Mouse (Mus musculus) cerebellum, adult 2 months (tissue): ENCODE measurements around the gene Gsta1. TPM values are rescaled to one million over a fixed set of nuclear protein-coding genes. Genes with fewer than 3 reads are reported as not detected.
"Not testable (repeated sequence)": the region's sequence is repeated elsewhere in the genome, so short reads cannot be mapped to it uniquely, and the experiment has no call there.

Source experiments
- DNase-seq, 2 experiments: peaks; one replicate each; pipeline ENCODE4 v3.0.0; 2021
- H3K27ac ChIP-seq: fragments of 200-500 bp; 2 replicates; pipeline ENCODE4 v1.5.1; 2012; ENCODE audit warnings: low read length, control low read depth, inconsistent platforms; ENCODE audit not compliant: insufficient read depth
- H3K27me3 ChIP-seq: fragments of 200-500 bp; 2 replicates; pipeline ENCODE4 v1.6.1; 2012; ENCODE audit warnings: inconsistent platforms, mild to moderate bottlenecking, low read length, moderate library complexity; ENCODE audit not compliant: control insufficient read depth, insufficient read depth
- H3K4me1 ChIP-seq: fragments of 200-500 bp; 2 replicates; pipeline ENCODE4 v1.6.1; 2011; ENCODE audit warnings: low read length; ENCODE audit not compliant: control insufficient read depth, insufficient read depth
- H3K4me3 ChIP-seq: fragments of 200-500 bp; replicated peaks from 2 replicates; pipeline ENCODE3; 2011; ENCODE audit warnings: mild to moderate bottlenecking, low read depth, low read length, control low read depth; ENCODE audit not compliant: insufficient read depth
- CTCF ChIP-seq: fragments of 200-500 bp; IDR thresholded peaks from 2 replicates; pipeline ENCODE4 v1.5.1; 2011; ENCODE audit warnings: low read depth, mild to moderate bottlenecking, control low read depth, low read length, moderate library complexity, borderline replicate concordance; ENCODE audit not compliant: insufficient read depth
- POLR2A ChIP-seq: fragments of 200-500 bp; IDR thresholded peaks from 2 replicates; pipeline ENCODE4 v1.6.1; 2011; ENCODE audit warnings: low read length, control low read depth, borderline replicate concordance; ENCODE audit not compliant: insufficient read depth
- whole genome bisulfite sequencing: fragments of 180-500 bp; shearing (Covaris S2); methylation state at CpG from one replicate; pipeline ENCODE4 v1.1.7; 2018; 5-methylcytosine and 5-hydroxymethylcytosine counted together
- polyA plus RNA-seq: library from polyadenylated mRNA; depleted of rRNA; stranded (reverse); fragments of >200 nt; gene quantifications from 2 replicates; pipeline ENCODE4 v1.2.3, GENCODE M21; 2012; rRNA removed

The Gsta1 gene
- not detected in 2 replicates for polyA plus RNA-seq

DNA sequence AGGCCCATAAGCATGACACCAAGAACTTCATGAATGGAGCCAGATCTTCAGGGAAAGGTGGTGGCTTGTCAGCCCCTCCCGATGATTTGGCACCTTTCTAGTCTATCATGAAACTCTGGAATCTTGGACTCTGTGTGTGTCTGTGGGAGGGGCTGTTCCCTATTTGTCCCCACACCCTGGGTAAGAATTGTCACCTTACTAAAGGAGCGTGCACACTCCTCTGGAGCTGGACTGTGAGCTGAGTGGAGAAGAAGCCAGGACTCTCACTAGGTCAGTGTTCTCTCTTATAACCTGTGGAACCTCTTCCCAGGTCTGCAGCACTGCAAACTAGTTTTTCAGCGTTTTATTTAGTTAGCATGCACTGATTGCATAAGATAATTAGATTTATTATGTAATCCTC is at the start of gene Gsta1:
TSS of gene Gsta1 (plus strand) at position 196 of the 400 bp plus-strand sequence.
- H3K27ac ChIP-seq, DNase-seq, H3K27me3 ChIP-seq, H3K4me1 ChIP-seq, H3K4me3 ChIP-seq: not testable (repeated sequence)
- WGBS, result 61% methylated on average over 3 of the region's 3 CpGs

DNA sequence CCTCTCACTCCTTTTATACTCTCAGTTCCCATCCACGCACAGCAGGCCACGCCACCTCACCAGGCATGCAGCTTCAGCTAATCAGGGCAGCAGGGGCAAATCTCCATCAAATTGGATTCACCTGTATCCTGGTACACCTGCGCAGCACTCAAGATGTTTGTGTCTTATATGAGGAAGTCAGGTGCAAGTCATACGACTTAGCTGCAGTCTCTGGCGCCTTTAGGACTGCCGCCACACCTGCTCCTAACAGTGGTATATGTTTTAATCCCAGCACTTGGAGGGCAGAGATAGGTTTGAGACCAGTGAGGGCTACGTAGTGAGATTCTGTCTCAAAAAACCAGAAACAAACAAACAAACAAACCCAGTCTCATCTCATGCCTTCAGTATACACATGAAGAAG is 48.0 kb upstream of the Gsta1 start, which contains the start of gene Gsta4:
TSS of gene Gsta4 (plus strand) at position 301 of the 400 bp plus-strand sequence.
- H3K27ac ChIP-seq, DNase-seq, H3K4me3 ChIP-seq, H3K4me1 ChIP-seq, H3K27me3 ChIP-seq: not testable (repeated sequence)
- WGBS, result 98% methylated on average over 4 of the region's 7 CpGs

DNA sequence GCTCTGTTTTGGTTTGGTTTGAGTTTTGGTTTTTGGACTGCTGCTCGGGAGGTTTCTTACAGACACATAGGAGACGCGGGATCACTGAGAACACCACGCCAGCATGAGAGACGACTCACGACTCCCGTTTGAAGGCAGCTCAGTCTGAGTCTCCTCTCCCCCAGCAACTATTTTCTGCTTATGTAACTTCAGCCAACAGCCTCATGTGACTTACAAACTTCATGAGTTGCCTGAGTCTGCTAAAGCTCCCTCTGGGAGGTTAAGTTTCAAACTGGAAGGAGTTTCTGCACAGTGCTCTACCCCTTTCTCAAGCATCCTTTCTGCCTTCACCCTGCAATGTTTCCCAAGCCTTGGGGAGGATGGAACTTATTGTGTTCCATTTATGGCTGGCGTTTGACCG is 44.8 kb upstream of the Gsta1 start:
- Histone ChIP-seq H3K27ac (no peak overlapping the region), H3K4me3 (no peak overlapping the region), H3K4me1 (no peaks in the 10 kb centered on the region; the same call in 1 of the 2 replicates), H3K27me3 (no peaks in the 10 kb centered on the region)
- DNase-seq, result no peak
- TF ChIP-seq POLR2A (no peak), CTCF (no peak)
- 82% methylated on average over 9 of the region's 9 CpGs for WGBS

DNA sequence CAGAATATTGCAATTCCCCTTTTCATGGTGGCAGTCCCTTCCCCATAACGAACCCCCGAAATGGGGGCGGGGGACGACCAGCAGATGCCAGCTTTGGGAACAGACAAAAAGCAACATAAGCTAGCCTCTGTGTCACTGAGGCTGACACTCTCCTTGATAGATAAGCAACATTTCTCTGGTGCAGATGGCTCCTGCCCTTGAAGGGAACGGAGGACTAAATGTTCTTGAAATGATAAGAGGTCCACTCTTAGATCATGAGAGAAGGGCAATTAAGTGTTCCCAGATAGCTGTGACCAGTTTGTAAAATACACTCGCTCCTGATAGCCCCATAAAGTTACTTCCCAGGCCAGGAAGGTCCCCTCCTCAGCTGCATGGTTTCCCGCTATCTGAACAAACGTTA is 41.5 kb upstream of the Gsta1 start:
- 86% methylated on average over 8 of the region's 8 CpGs for WGBS
- no peak overlapping the region for H3K27ac ChIP-seq
- no peak for DNase-seq
- no peak overlapping the region for H3K4me3 ChIP-seq
- H3K27me3 ChIP-seq, result no peaks in the 10 kb centered on the region
- H3K4me1 ChIP-seq, result no peaks in the 10 kb centered on the region; the same call in 1 of the 2 replicates
- no peak for TF ChIP-seq CTCF
- no peak for TF ChIP-seq POLR2A

DNA sequence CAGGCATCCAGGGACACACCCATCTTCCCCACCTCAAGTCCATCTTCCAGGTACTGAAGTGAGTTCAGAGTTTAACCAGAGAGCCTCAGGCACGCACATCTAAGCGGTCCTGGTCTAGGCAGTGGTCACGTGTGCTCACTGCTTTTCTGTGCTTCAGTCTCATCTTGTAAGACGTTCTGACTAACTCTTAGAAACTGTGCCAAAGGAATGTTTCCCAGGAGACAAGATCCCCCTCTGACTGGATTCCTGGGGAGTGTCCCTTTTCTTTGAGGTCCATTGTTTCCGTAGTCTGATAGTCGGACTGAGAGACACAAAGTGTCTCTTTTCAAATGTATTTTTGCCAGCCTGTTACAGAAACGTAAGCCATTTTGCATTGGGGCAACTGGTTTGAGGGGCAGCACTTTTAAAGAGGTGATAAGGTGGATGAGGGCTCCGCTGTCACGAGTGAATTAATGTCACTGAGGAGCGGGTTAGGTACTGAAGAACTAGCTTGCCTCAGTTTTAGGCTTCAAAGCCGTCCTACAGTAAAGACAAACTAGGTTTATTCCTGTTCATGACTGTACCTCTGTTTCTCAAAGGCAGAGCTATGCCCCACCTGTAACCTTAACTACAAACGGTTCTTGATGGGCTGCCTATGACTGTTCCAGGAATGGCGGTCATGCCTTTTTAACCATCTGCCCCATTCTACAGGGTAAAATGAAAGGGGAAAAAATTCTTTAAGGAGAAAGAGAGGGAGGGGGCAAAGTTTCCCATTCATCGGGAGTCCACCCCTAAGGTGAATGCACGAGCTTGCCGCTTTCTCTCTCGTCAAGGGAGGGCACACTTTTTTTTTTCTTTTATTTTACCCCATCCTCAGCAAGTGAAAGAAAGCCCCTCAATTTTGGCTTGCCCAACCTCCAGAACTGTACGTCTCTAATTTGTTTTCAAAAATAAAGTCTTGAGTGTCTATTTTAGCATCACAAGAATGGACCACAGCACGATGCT is 39.5 kb upstream of the Gsta1 start:
- Histone ChIP-seq H3K4me3 (peak overlapping the region; percentile 22), H3K27me3 (no peaks in the 10 kb centered on the region), H3K4me1 (peaks cover 4% of the 10 kb centered on the region; the same call in 1 of the 2 replicates), H3K27ac (no peak overlapping the region)
- WGBS, result 8% methylated on average over 19 of the region's 19 CpGs
- TF ChIP-seq POLR2A (no peak), CTCF (no peak)
- no peak for DNase-seq

DNA sequence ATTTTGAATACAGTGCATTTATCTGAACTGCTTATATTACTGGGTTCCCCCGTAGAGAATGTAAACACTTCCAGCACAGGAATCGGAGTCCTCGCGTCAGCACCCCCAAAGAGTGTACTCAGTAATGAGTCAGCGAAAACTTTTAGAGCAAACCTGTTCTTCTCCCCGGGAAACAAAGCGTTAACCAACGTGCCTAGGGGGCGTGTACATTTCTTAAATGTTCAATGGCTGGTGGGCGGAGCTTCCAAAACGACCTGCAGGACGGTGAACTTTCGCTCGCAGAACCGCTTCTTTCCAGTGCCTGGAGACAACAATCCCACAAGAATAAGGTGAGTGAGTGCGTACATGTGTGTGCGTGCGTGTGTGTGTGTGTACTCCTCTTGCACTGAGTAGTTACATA is 38.7 kb upstream of the Gsta1 start:
- WGBS, result 3% methylated on average over 18 of the region's 18 CpGs
- no peaks in the 10 kb centered on the region for H3K27me3 ChIP-seq
- peak overlapping the region; percentile 75 for H3K4me3 ChIP-seq
- peak; percentile 21 to 24 for DNase-seq
- TF ChIP-seq CTCF (no peak), POLR2A (no peak)
- H3K27ac ChIP-seq, result no peak overlapping the region
- H3K4me1 ChIP-seq, result peaks cover 4% of the 10 kb centered on the region; the same call in 1 of the 2 replicates

DNA sequence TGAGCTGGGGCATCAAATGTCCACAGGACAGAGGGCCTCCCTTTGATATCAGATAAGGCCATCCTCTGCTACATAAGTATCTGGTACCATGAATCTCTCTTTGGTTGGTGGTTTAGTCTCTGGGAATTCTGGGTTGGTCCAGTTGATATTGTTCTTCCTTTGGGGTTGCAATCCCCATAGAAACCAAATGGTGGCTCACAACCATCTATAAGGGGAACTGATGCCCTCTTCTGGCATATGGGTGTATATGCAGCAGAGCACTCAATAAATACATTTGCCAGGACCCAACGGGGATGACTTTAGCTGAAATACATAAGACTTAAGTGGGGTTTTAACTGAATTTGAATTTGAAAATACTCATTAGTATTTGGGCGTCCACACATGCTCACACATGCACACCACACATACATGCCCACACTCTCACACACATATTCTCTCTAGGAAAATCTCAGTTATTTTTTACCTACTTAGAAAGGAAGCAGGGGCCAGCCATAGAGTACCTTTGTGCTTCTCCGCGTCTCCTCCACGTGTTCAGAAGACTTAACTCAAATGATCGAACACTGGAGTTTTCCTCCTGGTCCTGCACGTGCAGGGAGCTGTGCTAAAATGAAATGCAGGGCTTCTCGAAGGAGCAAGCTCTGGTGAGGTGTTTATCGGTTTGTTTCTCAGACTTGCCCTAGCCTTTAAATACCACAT is 36.4 kb upstream of the Gsta1 start:
- Histone ChIP-seq H3K4me3 (no peak overlapping the region), H3K27me3 (no peaks in the 10 kb centered on the region), H3K27ac (no peak overlapping the region), H3K4me1 (peaks cover 4% of the 10 kb centered on the region; the same call in 1 of the 2 replicates)
- no peak for TF ChIP-seq POLR2A
- peak; percentile 36; the same call in 1 of the 2 replicates for TF ChIP-seq CTCF
- peak; percentile 25 to 49 for DNase-seq
- 30% methylated on average over 9 of the region's 9 CpGs for WGBS

DNA sequence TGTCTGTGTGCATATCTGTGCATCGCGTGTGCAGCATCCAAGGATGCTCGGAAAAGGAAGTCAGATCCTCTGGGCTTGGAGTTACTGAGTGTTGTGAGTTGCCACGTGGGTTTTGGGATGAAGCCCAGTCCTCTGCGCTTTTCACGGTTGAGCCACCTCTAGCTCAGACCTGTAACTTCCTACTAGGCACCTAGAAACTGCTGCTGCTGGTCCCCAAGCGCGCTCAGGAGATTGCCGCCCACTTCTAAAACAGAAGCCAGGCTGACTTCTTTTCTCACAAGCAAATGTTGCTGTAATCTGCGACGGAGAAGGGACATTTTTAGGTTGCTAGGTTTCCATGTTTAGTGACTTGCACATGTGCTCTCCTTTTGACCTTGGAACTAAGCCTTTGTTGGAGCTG is 35.4 kb upstream of the Gsta1 start:
- peak in 1 of 2 experiments; percentile 19 for DNase-seq
- Histone ChIP-seq H3K27ac (no peak overlapping the region), H3K27me3 (no peaks in the 10 kb centered on the region), H3K4me3 (no peak overlapping the region), H3K4me1 (peaks cover 4% of the 10 kb centered on the region; the same call in 1 of the 2 replicates)
- TF ChIP-seq POLR2A, result no peak
- no peak for TF ChIP-seq CTCF
- 45% methylated on average over 11 of the region's 11 CpGs for WGBS
